Mouse (Mus musculus): Measurements from ENCODE around the gene Pigk.

GRCm38 (mm10) chr3:152712957-152713356 is 943 bp upstream of the Pigk start:
- TF ChIP-seq CTCF (IDR thresholded peaks at IDR 0.05), result no peak
- TF ChIP-seq EP300 (IDR thresholded peaks at IDR 0.05; ENCODE audit: insufficient read depth, low read depth, low read length), result no peak

All from heart, adult 2 months (tissue).